Mouse (Mus musculus): Measurements from ENCODE around the gene Ppp2r5c.

Ppp2r5c gene

GRCm38 (mm10) chr12:110488031-110488430, 41.1 kb downstream of the Ppp2r5c start:
- DNase-seq (ENCODE audit: low spot score in 2 of 2) = no peak

GRCm38 (mm10) chr12:110489946-110490701, 43.2 kb downstream of the Ppp2r5c start:
- no peak for DNase-seq (ENCODE audit: low spot score in 2 of 2)

- DNase-seq (ENCODE audit: low spot score in 2 of 2) = no peak
Observed at GRCm38 (mm10) chr12:110492436-110492835, 45.5 kb downstream of the Ppp2r5c start.

- no peak for DNase-seq (ENCODE audit: low spot score in 2 of 2)
Observed at GRCm38 (mm10) chr12:110493597-110494369, 46.9 kb downstream of the Ppp2r5c start.

- DNase-seq (ENCODE audit: low spot score in 2 of 2) = no peak
Observed at GRCm38 (mm10) chr12:110494846-110495245, 47.9 kb downstream of the Ppp2r5c start.

GRCm38 (mm10) chr12:110495260-110495659, 48.3 kb downstream of the Ppp2r5c start:
- no peak for DNase-seq (ENCODE audit: low spot score in 2 of 2)

GRCm38 (mm10) chr12:110496016-110496415, 49.1 kb downstream of the Ppp2r5c start:
- DNase-seq (ENCODE audit: low spot score in 2 of 2) = no peak

GRCm38 (mm10) chr12:110497013-110497412, 50.1 kb downstream of the Ppp2r5c start:
- DNase-seq (ENCODE audit: low spot score in 2 of 2) = no peak

GRCm38 (mm10) chr12:110497485-110497884, 50.6 kb downstream of the Ppp2r5c start:
- DNase-seq (ENCODE audit: low spot score in 2 of 2) = no peak

GRCm38 (mm10) chr12:110498283-110499224, 51.6 kb downstream of the Ppp2r5c start:
- no peak for DNase-seq (ENCODE audit: low spot score in 2 of 2)

- no peak for DNase-seq (ENCODE audit: low spot score in 2 of 2)
Observed at GRCm38 (mm10) chr12:110499225-110499992, 52.5 kb downstream of the Ppp2r5c start.

GRCm38 (mm10) chr12:110500095-110500494, 53.2 kb downstream of the Ppp2r5c start:
- no peak for DNase-seq (ENCODE audit: low spot score in 2 of 2)

- DNase-seq (ENCODE audit: low spot score in 2 of 2) = no peak
Observed at GRCm38 (mm10) chr12:110503406-110504144, 56.7 kb downstream of the Ppp2r5c start.

GRCm38 (mm10) chr12:110504145-110504490, 57.2 kb downstream of the Ppp2r5c start:
- DNase-seq (ENCODE audit: low spot score in 2 of 2) = no peak

GRCm38 (mm10) chr12:110504793-110505192, 57.9 kb downstream of the Ppp2r5c start:
- DNase-seq (ENCODE audit: low spot score in 2 of 2) = no peak

- DNase-seq (ENCODE audit: low spot score in 2 of 2) = no peak
Observed at GRCm38 (mm10) chr12:110506046-110506445, 59.1 kb downstream of the Ppp2r5c start.

- DNase-seq (ENCODE audit: low spot score in 2 of 2) = no peak
Observed at GRCm38 (mm10) chr12:110507714-110508297, 60.9 kb downstream of the Ppp2r5c start.

GRCm38 (mm10) chr12:110508680-110509079, 61.8 kb downstream of the Ppp2r5c start:
- no peak for DNase-seq (ENCODE audit: low spot score in 2 of 2)

- DNase-seq (ENCODE audit: low spot score in 2 of 2) = no peak
Observed at GRCm38 (mm10) chr12:110510171-110510871, 63.4 kb downstream of the Ppp2r5c start.

Measured in spleen, postnatal 14 days (tissue).